Mouse (Mus musculus) urinary bladder, postnatal 36 days (tissue): ENCODE data around the gene Hnrnpm.
A peak's percentile ranks its signal among the peaks of the same experiment; 100 is the strongest.
"Not testable (repeated sequence)": the region's sequence is repeated elsewhere in the genome, so short reads cannot be mapped to it uniquely, and the experiment has no call there.

Experiments
- DNase-seq, 2 experiments: peaks; one replicate each; pipeline ENCODE4 v3.0.0; 2022; ENCODE audit warnings: low spot score in 2 of 2, mixed read lengths in 1 of 2

The Hnrnpm gene

DNA sequence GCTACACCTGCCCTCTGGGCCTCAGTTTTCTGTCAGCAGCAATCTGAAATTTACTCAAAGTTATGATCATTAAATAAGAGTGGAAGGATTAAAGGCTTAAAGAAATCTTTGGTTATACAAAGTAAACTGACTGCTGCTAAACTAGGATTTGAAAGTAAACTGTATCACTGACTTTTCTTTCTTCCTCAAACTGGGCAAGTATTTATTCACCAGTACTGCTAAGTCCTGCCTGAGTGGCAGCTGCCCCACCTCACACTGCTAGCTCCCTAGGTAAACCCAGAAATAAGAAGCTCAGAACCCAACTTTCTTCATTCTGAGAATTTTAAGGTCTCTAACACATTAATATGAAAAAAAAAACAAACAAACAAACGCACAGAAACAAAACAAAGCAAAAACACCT, 12.8 kb downstream of the Hnrnpm start:
- no peak for DNase-seq

DNA sequence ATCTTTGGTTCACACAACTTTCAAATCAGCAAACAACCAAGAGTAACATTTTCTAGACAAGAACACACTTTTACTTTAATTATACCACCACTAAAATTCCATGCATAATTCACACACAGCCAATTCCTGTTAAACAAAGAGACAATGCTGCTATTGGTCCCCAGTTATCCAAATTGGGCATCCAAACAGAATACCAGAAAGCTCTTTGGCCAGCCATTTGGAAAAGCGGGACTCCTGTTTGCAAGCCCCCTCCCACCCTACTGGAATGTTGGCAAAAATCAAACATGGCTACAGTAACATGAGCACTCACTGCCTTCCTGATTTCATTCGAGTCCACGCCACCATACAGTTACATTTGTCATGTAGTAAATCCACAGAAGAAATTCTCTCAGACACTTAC, 17.0 kb downstream of the Hnrnpm start:
- no peak for DNase-seq

DNA sequence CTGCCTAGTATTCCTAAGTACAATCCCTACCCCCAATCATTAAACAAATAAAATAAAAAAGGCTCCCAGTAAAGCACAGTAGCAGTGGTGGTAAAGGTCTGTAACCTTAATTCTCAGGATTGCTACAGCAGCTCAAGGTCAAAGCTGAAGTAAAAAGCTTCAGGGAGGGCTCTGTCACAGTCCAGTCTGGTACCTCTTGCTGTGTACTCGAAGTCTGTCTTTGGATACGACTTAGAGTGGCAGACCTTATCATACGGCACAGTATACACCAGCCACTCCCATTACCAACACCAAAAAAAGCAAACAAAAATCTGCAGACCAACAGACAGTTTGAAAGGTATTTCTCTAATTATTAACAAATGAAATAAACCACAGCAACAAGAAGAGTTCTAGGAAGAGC, 19.8 kb downstream of the Hnrnpm start:
- no peak for DNase-seq

DNA sequence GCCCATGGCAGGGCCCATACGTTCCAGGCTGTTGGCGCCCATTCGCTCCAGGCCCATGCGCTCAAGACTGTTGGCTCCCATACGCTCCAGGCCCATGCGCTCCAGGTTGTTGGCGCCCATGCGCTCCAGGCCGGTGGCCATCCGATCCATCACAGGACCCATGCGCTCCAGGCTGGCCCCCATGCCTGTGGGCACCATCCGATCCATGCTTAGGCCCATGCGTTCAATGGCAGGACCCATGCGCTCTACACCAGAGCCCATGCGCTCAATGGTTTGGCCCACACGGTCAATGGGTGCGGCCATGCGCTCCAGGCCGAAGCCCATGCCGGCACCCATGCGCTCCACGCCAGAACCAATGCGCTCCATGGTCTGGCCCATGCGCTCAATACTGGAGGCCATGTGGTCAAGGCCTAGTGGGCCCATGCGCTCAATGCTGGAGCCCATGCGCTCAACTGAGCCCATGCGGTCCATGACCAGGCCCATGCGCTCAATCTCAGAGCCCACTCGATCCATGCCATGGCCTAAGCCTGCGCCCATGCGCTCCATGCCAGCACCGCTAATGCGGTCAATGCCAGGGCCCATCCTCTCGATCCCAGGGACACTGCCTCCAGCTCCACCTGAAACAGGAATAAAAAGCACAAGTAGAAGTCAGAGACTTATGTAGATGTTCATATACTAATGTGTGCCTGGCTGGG, 36.7 kb downstream of the Hnrnpm start:
- no peak for DNase-seq

DNA sequence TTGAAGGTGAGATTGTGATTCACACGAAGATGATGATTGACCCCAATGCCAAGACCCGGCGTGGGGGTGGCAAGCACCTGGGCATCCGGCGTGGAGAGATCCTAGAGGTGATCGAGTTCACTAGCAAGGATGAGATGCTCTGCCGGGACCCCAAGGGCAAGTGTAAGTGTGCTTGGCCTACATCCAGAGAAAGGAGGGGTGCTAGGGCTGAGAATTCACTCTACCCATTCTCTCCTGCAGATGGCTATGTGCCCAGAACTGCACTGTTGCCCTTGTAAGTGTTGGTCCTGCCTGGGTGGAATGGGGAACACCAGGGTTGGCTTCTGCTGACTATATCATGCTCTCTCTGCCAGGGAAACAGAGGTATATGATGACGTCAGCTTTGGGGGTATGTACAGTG, 41.6 kb downstream of the Hnrnpm start:
- no peak for DNase-seq

DNA sequence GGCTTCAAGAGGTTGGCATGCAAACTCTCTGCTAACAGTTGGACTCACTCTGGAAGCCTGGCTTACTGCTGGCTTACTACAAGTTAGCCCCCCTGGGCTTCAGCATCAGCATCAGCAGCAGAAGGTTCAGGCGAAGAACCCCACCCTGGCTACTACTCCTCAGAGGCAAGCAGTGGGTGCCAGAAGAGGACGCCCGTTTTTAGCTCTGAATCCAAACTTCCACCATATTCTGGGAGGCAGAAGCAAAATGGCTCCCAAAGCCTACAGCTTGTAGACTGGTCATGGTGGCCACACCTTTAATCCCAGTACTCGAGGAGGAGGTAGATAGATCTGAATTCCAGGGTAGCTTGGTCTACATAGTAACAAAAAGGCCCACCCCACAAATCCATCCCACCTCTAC, 42.6 kb downstream of the Hnrnpm start:
- DNase-seq: no peak

DNA sequence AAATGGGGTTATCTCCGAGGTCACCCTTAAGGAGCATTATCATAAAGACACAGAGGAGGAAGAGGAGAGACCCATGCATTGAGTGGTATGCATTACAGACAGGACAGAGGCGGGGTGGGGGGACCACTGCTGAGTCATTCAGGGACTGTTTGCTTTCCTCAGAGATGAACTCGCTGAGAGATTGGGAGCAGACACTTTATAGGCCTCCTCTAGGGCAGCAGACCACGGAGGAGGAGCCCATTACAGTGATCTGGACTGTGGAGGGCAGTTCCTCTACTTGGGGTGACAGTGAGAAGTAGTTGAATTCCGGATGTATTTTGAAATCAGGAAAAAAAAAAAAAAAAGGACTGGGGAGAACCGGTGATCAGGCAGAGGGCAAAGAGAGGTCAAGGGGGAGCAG, 46.9 kb downstream of the Hnrnpm start:
- no peak for DNase-seq

DNA sequence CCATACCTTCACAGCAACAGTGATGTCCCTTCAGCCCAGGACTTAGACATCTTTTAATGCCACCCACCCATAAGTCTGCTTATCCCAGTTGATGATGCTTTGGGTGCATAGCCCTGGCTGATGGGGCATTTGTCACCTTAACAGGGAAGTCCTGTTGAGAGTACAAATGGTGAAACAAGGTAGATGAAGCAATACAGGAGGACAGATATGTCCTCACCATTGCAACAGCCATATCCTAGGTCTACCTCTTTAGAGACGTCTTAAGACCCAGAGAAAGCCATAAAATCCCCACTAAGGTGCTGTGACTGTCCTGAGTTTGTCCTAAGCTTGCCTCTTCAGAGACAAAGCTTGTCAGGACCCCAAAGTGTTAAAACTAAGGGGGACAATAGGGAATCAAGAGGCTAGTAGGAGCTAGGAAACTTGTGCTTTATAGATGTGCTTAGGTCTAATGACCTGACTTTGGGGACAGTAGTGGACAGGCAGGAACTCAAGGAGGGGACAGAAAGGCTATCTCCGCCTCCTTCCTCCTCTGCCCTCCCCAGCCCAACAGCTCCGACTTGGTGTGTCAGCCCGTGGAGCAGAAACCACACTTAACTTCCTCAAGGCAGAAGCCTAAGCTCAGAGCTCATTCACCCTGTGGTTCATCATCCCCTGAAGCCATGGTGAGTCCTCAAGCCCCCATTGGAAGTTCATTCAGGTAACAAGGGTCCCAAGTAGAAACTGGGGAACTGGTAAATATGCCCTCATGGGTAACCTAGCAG, 49.0 kb downstream of the Hnrnpm start, which contains the start of gene Pram1:
Gene Pram1 (plus strand): TSS at position 541 of the 761 bp plus-strand sequence.
- no peak for DNase-seq

DNA sequence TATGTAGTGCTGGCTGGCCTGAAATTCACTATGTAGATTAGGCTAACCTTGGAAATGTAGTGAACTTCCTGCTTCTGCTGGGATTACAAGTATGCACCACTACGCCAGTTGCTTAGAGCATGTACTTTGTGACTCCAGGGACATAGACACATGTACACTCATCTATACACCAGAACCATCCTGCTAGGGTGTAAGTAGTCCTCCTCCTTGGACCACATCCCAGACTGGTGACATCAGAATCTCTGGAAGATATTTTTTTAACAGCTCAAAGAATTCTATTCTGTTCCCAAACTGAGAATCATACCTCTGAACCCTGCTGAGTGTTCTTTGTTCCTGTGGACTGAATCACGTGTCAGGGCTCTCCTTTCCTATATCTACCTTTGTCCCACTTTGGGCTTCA, 49.6 kb downstream of the Hnrnpm start:
- no peak for DNase-seq

DNA sequence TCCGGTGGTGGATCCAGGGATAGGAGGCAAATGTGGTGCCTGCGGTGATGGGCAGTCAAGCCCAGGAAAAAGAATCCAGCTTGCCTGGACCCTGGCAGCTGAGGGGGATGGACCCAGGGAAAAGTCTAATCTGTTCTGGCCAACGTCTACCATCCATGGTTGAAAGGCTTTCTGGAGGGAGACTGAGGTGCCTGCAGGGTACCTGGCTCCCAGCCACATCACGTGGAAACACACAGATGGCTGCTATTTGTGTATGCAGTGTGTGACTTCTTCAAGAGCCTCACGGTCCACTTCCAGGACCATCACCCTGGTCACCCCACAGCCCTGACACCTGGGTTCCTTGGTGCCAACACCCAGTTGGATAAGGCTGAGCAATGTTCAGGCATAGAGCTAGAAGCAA, 54.9 kb downstream of the Hnrnpm start:
- no peak for DNase-seq

DNA sequence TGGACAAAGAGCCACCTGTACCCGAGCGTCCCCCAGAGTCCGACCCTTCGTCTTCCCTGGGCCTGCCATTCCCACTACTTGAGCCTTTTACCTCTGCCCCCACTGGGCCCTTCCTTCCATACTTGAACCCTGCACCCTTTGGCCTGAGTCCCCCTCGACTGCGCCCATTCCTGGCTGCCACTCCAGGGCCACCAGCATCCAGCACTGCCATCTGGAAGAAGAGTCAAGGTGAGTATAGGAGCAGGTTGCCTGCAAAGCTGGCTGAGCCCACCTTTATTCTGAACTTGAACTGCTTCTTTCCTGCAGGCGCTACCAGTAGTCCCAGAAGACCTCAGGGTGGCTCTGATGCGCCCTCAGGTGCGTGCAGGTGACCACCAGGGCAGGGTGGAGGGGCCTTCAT, 55.4 kb downstream of the Hnrnpm start:
- no peak for DNase-seq

DNA sequence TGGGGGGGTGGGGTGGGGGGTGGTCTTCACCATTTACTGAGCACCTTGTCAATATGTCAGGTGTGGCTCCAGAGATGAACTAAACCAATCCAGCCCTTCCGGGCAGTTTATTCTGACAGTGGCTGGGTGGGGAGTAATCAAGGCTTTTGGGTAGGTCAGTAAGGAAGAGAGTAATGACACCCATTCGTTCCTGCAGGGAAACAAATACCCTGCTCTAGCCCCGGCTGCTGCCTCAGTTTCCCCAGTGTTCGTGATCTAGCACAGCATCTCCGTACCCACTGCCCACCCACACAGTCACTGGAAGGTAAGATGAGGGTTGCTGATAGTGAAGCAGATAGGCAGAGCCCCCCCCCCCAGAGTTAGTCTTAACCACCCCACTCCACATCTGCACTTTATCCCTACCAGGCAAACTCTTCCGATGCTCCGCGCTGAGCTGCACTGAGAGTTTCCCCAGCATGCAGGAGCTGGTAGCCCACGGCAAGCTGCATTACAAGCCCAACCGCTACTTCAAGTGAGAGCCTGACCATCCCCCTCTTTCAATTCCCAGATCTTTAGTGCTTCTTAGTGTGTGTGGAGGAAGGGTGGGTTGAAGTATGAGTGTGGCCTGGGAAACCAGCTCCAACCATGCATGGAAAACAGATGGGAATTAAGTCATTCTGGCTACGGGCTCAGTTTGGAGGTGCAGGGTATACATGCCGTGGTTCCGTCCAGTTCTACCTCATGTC, 56.3 kb downstream of the Hnrnpm start:
- DNase-seq: no peak

DNA sequence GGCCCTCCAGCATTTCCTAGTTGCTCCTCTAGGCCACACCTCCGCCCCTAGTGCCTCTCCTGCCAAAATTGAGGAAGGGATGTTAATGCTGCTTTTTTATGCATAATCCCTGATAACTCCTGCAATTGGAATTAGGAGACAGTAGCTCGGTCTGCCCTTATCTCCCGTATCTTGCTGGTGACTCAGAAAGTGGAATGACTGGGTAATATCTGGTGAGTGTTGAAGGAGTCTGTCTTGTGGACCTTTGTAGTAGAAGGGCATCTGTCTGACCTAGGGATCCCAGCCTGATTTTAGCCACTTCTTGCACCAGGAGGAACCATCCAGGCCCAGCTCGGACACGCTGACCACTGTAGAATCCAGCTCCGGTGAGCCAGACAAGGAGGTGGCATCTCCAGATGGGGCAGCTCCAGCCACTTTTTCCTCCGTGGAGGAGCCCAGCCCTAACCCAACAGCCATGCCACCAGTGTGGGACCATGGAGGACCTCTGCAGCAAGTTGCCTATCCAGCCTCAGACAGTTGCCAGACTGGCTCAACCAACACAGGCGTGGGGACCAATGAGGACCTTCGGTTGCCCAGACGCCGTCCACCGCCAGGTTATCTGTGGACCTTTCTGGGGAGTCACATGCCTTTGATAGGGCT, 57.1 kb downstream of the Hnrnpm start:
- DNase-seq: no peak

DNA sequence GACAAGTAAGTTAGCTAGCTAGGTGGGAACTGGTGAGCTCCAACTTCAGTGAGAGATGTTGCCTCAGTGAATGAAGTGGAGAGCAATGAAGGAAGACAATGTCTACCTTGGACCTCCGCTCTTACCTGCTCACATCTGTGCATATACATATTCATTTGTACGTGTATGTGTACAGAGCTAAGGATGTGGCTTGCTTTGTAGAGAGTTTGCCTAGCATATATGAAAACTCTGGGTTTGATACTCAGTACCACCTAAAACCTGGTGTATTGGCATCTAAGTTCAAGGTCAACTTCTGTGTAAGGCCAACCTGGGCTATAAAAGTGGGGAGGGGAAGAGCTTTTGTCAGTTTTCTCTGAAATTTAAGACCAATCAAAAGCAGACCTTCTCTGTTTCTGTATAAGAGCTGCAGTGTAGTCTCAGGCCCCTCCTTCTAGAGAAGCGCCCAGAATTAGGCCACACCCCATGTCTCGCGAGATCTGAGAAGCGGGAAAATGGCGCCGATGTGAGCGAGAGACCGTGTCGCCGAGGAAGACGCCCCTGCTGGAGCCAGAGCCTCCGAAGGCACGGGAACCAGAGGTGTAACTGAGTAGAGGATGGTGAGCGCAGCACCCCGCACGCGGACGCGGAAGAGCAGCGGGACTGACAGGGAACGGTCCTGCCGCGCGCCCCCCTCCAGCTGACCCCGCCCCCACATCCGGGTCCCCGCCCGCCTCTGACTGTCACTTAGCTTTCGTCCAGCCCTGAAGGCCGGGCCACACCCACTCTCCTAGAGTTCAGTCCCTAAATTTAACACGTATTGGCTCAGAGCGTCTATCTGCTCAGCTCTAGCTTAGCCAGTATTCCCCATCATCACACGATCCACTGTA, 57.8 kb downstream of the Hnrnpm start, which contains the start of gene Zfp414:
Gene Zfp414 (plus strand): TSS at position 470 of the 866 bp plus-strand sequence.
- DNase-seq: peak; percentile 92 to 93

DNA sequence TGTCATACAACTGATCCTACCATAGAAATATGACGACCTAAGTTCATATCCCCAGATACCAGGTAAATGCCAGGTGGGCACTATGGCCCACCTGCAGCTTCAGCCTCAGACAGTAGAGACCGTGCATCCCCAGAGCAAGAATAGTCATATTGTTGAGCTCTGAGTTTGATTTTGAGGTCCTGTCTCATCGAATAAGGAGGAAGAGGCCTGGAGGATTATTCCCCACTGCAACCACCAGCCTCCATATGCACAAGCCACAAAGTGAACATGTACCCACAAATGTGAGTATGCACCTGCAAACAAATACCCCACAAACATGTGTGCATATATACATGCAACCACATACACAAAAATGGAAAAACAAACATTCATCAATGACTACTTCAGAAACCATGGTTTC, 59.4 kb downstream of the Hnrnpm start:
- DNase-seq: no peak

DNA sequence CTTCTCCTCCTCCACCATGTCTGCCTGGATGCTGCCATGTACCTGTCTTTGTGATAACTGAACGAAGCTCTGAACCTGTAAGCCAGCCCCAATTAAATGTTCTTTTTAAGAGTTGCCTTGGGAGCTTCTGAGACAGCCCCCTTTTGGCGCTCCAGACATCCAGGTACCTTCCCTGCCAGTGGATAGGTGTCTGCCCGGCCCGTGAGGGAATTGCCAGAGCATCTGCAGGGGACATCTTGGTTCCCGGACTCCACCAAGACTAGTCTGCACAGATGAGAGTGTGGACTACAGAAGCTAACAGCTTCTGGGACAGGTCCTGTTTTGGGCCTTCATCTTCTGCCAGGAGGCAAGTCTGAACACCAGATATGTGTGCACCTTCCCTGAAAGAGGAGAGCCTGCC, 72.9 kb downstream of the Hnrnpm start:
- not testable (repeated sequence) for DNase-seq

DNA sequence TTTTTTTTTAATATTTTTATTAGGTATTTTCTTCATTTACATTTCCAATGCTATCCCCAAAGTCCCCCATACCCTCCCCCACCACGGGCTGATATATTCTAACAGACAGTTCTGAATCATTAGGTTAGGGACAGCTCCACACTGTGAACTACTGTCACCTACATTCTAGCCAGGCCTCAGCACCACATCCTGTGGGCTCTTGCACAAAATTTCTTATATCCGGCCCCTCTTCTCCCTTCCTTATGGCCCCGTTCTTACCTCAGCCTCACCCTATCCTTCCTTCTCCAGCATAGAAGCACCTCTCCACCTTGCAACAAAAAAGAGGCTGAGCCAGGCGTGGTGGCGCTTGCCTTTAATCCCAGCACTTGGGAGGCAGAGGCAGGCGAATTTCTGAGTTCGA, 76.1 kb downstream of the Hnrnpm start:
- DNase-seq: no peak

DNA sequence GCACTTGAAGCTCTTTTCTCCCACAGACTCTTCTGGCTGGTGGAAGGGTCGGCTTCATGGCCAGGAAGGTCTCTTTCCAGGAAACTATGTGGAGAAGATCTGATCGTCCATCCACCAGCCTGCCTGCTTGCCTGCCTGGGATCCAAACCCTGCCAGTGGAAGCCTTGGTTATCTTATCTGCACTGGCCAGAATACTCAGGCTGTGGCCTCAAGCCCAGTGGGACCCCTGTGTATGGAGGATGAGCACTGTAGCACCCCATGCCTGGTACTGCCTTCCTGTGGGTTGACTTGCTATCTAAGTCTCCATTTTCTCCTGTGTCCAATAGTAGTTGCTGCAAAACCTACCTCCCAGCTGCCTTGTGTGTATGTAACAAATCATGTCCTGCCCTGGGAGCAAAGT, 79.4 kb downstream of the Hnrnpm start:
- DNase-seq: no peak

DNA sequence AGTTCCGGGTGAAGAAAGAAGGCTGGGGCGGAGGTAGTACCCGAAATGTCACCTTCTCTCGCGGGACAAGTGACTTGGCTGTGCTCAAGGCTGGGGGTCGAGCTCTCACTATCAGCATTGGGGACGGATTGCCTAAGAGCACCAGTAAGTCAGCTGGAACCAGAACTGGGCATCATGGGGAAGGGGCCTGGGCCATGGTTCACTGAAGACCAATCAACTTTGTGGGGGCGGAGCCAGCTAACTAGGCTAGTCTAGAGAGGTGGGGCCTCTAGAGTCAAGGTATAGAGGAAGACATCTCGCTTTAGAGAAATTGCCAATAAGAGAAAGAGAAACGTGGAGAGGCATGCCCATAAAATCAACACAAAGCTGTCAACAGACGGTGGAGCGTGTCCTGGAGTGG, 84.7 kb downstream of the Hnrnpm start:
- no peak for DNase-seq

DNA sequence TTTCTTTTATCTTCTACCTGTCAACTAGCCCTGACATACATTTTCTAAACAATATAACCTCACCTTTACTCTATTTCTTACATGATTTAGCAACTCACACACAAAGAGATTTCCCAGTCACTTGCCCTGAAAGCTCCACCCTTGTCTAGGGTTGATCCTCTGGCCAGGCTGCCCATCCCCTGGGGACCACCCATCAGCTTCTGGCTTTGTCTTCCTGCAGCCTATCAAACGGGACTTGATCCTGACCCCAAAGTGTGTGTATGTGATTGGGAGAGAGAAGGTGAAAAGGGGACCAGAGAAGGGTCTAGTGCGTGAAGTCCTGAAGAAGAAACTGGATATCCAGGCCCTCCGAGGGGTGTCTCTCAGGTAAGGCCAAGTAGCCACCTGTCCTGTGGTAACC, 85.8 kb downstream of the Hnrnpm start:
- DNase-seq: no peak

DNA sequence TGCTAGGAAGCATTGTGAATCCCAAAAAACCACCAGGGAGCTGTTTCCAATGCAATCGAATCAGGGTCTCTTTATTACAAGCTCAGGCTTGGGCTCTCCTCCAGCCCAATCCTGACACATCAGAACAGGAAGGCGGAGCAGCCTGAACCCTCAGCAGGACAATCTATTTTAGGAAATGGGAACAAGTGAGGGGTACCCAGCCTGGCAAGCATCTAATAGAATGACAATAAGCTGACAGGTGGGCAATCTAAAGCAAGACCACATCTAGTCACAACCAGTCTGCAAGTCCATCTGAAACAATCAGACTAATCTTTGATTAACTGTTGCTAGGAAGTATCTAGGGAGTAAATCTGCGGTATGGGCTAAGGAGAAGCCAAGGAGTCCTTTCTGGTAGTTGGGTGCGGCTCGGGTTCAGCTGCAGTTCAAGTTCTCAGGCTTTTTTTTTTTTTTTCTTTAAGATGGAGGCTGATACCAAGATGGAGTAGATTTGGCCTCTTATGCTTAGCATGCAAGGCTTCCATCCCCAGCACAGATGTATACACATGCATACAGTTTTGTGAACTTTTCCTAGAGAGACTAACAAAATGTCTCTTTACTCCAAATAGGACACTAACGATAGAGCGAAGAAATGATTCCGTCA, 86.7 kb downstream of the Hnrnpm start:
- no peak for DNase-seq
